Mouse (Mus musculus): ENCODE measurements at regions not wholly inside any gene's neighbourhood (a gene's known extent, or its start where the extent isn't known, plus 50 kb on each side); places are given as distances from the start of the nearest gene placed in this dataset.

DNA sequence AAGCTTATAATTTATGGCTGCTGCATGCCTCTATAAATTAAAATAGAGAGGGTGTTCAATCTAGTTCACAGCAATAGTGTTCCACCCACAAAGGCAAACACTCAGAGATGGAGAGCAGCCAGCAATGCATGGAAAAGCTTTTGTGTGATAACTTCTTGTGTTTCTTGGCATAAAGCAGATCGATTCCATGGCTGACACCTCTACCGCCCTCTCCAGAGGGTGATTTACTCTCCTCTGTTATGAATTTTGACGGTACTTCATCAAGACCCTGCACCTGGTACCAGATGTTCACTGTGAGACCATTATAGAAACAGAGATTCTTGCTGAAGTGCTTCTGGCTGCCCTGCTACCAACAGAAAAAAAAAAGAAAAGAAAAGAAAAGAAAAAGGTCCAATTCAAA is 54.1 kb upstream of the Btc start:
- DNase-seq (ENCODE audit: low read depth, low spot score), result no peak

DNA sequence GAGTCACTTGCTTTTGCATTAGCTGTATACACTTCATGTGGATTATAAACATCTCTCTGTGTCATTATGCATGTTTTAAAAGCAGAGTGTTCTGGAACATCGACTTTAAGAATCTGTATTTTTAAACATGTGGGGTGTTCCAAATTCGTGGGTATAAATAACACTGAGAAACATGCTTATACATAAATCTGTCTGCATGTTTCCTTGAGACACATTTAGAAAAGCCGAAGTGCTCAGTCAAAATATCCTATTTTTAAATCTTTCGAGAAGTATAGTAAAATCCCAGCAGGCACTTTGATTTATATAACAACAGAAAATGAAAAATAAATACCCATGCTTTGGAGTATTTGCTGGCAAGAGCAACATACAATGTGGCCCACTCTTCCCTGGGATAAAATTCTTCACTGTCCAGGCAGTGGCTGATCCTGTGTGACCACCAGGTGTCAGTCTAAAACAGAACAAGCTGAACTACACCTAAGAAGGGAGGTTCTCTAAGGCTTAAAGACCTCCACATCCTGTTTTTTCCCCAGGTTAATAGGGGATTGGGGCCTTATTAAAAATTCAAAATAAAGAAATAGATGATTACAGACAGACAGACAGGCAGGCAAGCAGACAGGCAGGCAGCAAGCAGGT is 52.4 kb upstream of the Parm1 start:
- DNase-seq (ENCODE audit: low read depth, low spot score), result peak; percentile 72
